Mouse (Mus musculus) heart, embryonic 13.5 days (tissue): Measurements from ENCODE around the gene Lmx1b. TPM values are rescaled to one million over a fixed set of nuclear protein-coding genes. Genes with fewer than 3 reads are reported as not detected.

Source experiments
- ATAC-seq: fragments of 200-750 bp; cut with Nextera tagmentation; 2 replicates; pipeline ENCODE4 v1.8.0; 2017; ENCODE audit warnings: moderate TSS enrichment; ENCODE audit not compliant: insufficient number of reproducible peaks, low FRiP score, low TSS enrichment; ENCODE audit errors: extremely low read depth
- H3K27ac ChIP-seq: fragments of 300-500 bp; sonication (generic); replicated peaks from 2 replicates; pipeline ENCODE4 v1.5.1; 2015; ENCODE audit warnings: moderate library complexity, mild to moderate bottlenecking, inconsistent platforms
- H3K27me3 ChIP-seq: fragments of 300-500 bp; sonication (generic); replicated peaks from 2 replicates; pipeline ENCODE4 v1.6.1; 2015; ENCODE audit warnings: mild to moderate bottlenecking, inconsistent platforms
- H3K36me3 ChIP-seq: fragments of 300-500 bp; sonication (generic); 2 replicates; pipeline ENCODE4 v1.6.1; 2015; ENCODE audit warnings: mild to moderate bottlenecking, inconsistent platforms
- H3K4me1 ChIP-seq: fragments of 300-500 bp; sonication (generic); 2 replicates; pipeline ENCODE4 v1.6.1; 2015; ENCODE audit warnings: inconsistent platforms
- H3K4me2 ChIP-seq: fragments of 300-500 bp; sonication (generic); 2 replicates; pipeline ENCODE4 v1.6.1; 2015; ENCODE audit warnings: inconsistent platforms, mild to moderate bottlenecking, moderate library complexity
- H3K4me3 ChIP-seq: fragments of 300-500 bp; sonication (generic); 2 replicates; pipeline ENCODE4 v1.5.1; 2015; ENCODE audit warnings: moderate library complexity, mild to moderate bottlenecking, inconsistent platforms
- H3K9ac ChIP-seq: fragments of 300-500 bp; sonication (generic); 2 replicates; pipeline ENCODE4 v1.6.1; 2015; ENCODE audit warnings: inconsistent platforms, mild to moderate bottlenecking, moderate library complexity
- H3K9me3 ChIP-seq: fragments of 300-500 bp; sonication (generic); 2 replicates; pipeline ENCODE4 v1.6.1; 2016; ENCODE audit warnings: inconsistent platforms
- WGBS: fragments of 180-500 bp; shearing (Covaris S2); methylation state at CpG from one replicate; pipeline ENCODE4 v1.1.7; 2015; ENCODE audit warnings: mixed read lengths; 5-methylcytosine and 5-hydroxymethylcytosine counted together
- polyA plus RNA-seq: library from polyadenylated mRNA; unstranded; fragments of >200 nt; fragmentation: Nextera tagmentation; extraction: Ambion mirVana; gene quantifications from 2 replicates; pipeline ENCODE4 v1.2.1, GENCODE M21; 2015

Lmx1b gene
- polyA plus RNA-seq, 1 experiment from 2014 or later = not detected

DNA sequence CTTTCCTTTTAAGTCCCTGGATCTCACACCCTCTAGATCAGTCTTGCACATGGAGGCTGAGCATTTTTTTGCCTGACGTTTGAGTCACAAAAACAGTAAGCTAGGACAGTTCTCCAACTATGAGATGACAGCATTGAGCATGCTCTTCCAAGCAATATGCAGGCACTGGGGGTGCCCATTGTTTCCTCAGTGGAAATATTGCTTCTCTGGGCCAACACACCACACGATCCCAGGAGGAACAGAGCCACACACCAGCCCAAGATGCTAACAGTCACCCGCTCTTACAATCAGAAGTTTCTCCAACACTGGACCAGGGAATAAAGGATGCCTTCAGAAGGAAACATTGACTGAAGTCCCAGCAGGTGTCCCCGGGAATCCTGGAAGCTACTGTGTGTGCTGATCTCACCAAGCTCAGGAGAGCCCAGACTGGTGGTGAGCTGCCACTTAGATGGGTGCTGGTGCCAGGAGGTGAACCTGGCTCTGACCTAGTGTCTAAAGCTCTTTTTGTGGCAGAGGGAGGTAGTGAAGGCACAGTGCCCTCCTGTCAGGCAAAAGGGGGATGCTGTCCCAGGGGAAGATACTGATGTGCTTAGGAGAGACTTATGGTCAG, 5.7 kb downstream of the Lmx1b start:
- Histone ChIP-seq H3K4me2 (no peak overlapping the region), H3K36me3 (no peaks in the 10 kb centered on the region), H3K9ac (no peak overlapping the region), H3K27ac (no peak overlapping the region), H3K27me3 (peaks cover 100% of the 10 kb centered on the region), H3K9me3 (no peaks in the 10 kb centered on the region), H3K4me3 (no peak overlapping the region), H3K4me1 (peaks cover 23% of the 10 kb centered on the region)
- no peak for ATAC-seq
- WGBS = 5% methylated on average over 4 of the region's 4 CpGs

DNA sequence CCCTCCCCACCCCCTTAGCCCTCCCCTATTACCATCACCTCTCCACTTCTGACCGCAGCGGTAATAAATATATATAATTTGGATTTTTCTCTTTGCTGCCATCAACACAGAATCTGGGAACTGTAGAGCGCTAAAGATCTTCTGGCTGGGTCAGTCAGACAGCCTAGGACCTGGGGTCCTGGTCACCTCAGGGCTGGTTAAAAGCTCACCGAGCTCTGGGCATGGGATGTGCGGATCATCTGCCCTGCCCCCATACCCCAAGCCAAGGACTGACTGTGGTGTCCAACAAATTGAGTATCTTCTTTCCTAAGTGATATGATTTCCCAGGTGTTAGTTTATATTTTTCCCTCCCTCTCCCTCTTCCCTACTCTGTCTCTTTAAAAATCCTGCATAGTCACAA, 6.4 kb downstream of the Lmx1b start:
- WGBS = 5% methylated on average over 5 of the region's 5 CpGs
- Histone ChIP-seq H3K4me1 (peaks cover 18% of the 10 kb centered on the region), H3K9ac (no peak overlapping the region), H3K27ac (no peak overlapping the region), H3K9me3 (no peaks in the 10 kb centered on the region), H3K27me3 (peaks cover 100% of the 10 kb centered on the region), H3K4me2 (no peak overlapping the region), H3K4me3 (no peak overlapping the region), H3K36me3 (no peaks in the 10 kb centered on the region)
- no peak for ATAC-seq

DNA sequence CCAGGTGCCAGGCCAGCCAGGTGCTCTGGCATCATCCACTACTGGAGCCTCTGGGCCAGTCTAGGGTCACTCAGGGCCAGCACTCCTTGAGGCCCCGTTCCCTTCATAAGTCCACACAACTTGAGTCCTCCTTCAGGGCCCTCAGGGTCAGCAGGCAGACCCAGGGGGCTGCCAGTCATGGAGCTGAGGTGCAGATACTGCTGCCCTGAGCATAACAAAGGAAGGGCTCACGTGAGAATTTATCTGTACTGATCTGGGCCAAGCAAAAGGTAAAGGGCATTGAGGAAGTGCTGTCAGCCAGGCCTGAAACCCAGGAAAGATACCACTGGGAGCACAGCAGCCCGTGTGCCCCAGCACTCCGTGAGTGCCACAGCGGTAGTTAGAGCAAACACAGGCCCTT, 7.1 kb downstream of the Lmx1b start:
- Histone ChIP-seq H3K4me1 (peaks cover 18% of the 10 kb centered on the region), H3K4me3 (no peak overlapping the region), H3K9me3 (no peaks in the 10 kb centered on the region), H3K9ac (no peak overlapping the region), H3K4me2 (no peak overlapping the region), H3K27ac (no peak overlapping the region), H3K27me3 (peaks cover 100% of the 10 kb centered on the region), H3K36me3 (no peaks in the 10 kb centered on the region)
- WGBS = 8% methylated on average over 5 of the region's 5 CpGs
- ATAC-seq = no peak

DNA sequence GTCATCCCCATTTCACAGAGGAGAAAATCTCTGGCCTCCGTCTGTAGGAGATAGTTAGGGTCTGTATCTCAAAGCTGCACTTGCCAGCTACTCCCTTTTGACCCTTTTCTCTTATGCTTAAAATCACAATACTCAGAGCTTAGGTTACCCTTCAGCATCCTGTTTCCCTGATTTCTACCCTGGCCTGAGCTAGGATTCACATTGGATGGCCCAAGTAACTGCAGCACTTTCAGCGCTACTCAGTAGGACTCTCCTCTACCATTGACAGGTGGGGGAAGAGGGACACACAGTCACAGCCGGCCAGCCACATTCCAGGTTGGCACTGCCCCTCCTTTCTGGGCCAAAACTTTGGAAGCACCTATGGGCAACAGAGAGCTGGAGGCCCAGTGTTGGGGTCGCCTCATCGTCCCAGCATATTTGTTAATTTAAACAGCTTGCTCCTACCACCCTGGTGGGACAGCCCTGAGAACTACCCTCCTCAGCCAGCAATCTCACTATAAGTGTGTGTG, 7.7 kb downstream of the Lmx1b start:
- WGBS = 11% methylated on average over 5 of the region's 5 CpGs
- no peak for ATAC-seq
- Histone ChIP-seq H3K27ac (no peak overlapping the region), H3K4me3 (no peak overlapping the region), H3K36me3 (no peaks in the 10 kb centered on the region), H3K9ac (no peak overlapping the region), H3K4me1 (peaks cover 18% of the 10 kb centered on the region), H3K9me3 (no peaks in the 10 kb centered on the region), H3K27me3 (peaks cover 100% of the 10 kb centered on the region), H3K4me2 (no peak overlapping the region)

DNA sequence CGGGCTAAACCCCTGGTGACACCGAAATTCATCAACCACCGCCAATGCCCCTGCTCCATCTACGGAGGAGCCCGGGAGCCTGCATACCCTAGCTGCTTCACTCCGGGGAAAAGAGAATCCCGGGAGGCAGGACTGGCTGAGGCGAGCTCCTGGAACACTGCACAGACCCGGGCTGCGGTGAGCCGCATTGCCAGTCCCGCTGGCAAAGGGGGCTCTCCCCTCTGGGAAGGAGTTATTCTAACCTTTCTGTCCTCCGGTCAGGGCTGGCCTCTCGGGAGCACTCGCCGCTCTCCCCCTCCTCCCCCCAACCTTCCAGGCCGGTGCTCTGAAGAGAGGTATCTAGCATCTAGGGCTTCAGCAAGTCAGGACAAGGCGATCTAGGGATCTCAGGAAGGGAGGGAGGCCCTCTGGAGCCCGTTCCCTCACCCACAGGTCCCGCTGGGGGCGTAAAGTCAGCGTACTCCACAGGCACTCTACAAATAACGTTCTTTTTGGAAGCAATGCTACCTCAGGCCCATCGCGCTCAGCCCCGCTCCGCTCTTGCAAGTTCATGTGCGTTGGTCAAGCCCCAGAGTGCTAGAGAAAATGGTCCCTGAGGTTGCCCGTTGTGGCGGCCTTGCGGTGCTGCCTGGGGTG, 8.5 kb downstream of the Lmx1b start:
- peak overlapping the region; percentile 26 for H3K4me3 ChIP-seq
- ATAC-seq = no peak
- H3K4me2 ChIP-seq = peak overlapping the region; percentile 24

DNA sequence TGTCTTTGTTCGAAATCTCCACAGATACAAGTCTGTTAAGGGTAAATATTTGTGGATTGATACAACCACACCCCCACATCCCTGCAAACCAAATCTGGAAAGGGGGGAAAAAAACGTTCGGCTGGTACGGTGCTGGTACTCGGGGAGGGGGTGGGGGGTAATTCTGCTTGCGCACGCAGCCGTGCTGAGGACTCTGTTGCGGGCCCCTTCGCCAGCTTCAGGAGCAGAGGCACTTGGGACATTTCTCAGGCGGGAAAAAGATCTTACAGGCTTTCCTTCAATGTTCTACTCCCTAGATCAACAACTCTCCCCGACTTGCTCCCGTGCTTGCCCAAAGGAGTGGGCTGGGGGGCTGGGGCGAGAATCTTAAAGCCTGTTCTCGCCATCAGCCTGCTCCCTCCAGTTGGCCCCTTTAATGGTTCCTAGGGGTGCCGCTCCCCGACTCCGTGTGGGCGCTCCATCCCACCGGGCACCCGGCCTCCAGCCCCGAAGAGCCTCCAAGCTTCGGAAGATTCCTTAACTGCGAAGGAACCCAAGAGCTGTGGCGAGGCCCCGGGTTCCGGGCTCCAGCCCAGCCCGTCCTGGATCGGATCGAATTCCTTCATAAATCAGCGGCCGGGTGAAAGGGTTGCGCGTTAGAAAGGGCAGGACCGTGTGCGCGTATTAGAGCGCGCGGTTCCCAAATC, 9.1 kb downstream of the Lmx1b start:
- H3K4me1 ChIP-seq = peaks cover 18% of the 10 kb centered on the region
- no peak overlapping the region for H3K9ac ChIP-seq

More for the DNA sequence above, 8.5 kb downstream of the Lmx1b start:
- no peak overlapping the region for H3K9ac ChIP-seq
- H3K27me3 ChIP-seq = peaks cover 100% of the 10 kb centered on the region
- peaks cover 18% of the 10 kb centered on the region for H3K4me1 ChIP-seq
- no peaks in the 10 kb centered on the region for H3K36me3 ChIP-seq
- no peak overlapping the region for H3K27ac ChIP-seq
- H3K9me3 ChIP-seq = no peaks in the 10 kb centered on the region
- WGBS = under 1% methylated on average over 31 of the region's 31 CpGs

DNA sequence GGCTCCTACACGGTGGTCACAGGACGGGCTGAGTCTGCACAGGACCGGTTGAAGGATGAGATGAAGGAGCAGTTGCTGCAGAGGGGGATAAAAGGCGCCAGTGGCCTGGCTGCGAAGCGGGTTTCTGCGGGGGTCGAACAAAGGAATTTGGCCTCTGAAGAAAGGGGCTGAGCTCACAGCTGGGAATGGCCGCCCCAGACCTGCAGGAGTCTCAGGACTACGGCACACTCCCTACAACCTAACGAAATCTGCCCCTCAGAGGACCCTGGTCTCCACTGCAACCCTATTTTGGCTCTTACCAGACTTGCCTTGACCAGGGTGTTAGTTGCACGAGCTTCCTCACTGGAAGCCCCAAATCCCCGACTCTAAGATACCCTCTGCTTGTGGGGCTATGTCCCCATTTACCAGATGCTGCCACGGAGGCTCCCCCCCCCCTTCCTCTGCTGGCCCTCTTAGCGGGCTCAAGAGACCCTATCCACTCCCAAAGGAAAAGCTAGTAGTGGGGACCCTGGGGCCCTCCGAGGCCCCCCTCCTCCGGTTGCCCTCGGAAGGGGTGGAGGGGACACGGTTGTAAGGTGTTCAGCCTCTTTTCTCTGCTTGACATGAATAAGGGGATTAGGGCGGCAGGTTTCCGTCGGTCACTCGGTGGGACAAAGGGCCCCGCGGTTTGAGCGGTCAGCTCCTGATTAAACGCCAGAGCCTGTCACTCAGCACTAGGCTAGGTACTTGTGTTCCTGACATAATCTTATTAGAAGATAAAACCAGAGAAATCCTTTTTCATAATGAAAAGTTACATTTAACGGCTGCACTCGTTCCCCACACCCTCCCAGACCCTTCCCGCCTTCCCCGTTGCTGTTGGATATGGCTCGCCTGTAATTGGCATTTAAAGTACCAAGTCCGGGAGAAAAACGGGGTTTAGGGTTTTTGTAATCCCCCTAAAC, 10.0 kb downstream of the Lmx1b start:
- Histone ChIP-seq H3K27ac (no peak overlapping the region), H3K4me2 (no peak overlapping the region), H3K36me3 (no peaks in the 10 kb centered on the region), H3K27me3 (peaks cover 100% of the 10 kb centered on the region), H3K9ac (no peak overlapping the region), H3K4me3 (no peak overlapping the region), H3K9me3 (no peaks in the 10 kb centered on the region), H3K4me1 (peaks cover 15% of the 10 kb centered on the region)
- WGBS = 2% methylated on average over 34 of the region's 34 CpGs
- ATAC-seq = no peak

More for the DNA sequence above, 9.1 kb downstream of the Lmx1b start:
- H3K4me3 ChIP-seq = peak overlapping the region; percentile 26
- H3K27ac ChIP-seq = no peak overlapping the region
- no peak for ATAC-seq
- H3K36me3 ChIP-seq = no peaks in the 10 kb centered on the region
- H3K4me2 ChIP-seq = peak overlapping the region; percentile 24; the same call in 1 of the 2 replicates
- no peaks in the 10 kb centered on the region for H3K9me3 ChIP-seq
- H3K27me3 ChIP-seq = peaks cover 100% of the 10 kb centered on the region
- WGBS = 1% methylated on average over 40 of the region's 40 CpGs

DNA sequence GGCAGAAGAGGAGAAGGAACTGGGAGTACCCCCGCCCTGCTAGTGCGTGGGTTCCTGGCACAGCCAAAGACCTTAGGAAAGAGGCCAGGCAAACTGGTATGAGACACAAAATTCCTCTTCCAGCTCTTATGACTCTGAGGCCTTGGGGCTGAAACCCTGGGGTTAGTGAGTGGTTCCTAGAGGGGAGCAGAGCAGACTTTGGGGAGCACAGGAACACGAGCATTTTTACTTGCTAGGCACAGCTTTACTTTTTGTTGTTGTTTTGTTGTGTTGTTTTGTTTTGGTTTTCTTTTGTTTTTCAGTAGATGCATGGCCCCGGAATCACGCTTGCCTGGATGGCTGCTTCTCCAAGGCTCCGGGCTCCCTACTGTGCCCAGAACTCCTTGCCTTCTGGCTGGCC, 10.7 kb downstream of the Lmx1b start:
- Histone ChIP-seq H3K36me3 (no peaks in the 10 kb centered on the region), H3K27ac (no peak overlapping the region), H3K27me3 (peaks cover 100% of the 10 kb centered on the region), H3K9me3 (no peaks in the 10 kb centered on the region), H3K4me1 (peaks cover 18% of the 10 kb centered on the region), H3K9ac (no peak overlapping the region), H3K4me3 (no peak overlapping the region), H3K4me2 (no peak overlapping the region)
- ATAC-seq = no peak
- WGBS = 8% methylated on average over 6 of the region's 6 CpGs

DNA sequence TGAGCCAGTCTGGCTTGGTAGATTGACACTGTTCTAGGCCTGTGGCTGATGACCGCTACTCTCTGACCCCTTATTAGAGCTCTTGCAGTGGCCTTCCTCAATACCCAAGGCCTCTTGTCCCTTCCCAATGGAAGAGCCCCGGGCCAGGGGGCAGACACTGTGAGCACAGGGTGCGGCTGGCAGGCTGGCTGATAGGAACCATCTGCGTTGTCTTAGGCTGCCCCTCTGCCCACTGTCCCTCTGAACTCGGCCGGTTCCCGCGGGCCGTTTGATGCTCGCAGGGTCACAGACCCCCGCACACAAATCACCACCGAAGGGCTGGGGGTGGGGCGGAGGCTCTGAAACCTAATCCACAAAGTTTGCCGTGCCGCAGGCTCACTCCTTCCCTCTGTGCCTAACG, 11.5 kb downstream of the Lmx1b start:
- H3K9ac ChIP-seq = no peak overlapping the region
- peaks cover 100% of the 10 kb centered on the region for H3K27me3 ChIP-seq
- WGBS = 4% methylated on average over 16 of the region's 16 CpGs
- H3K4me1 ChIP-seq = peaks cover 21% of the 10 kb centered on the region
- no peak overlapping the region for H3K4me2 ChIP-seq
- no peak for ATAC-seq
- H3K36me3 ChIP-seq = no peaks in the 10 kb centered on the region
- H3K9me3 ChIP-seq = no peaks in the 10 kb centered on the region
- no peak overlapping the region for H3K4me3 ChIP-seq
- H3K27ac ChIP-seq = no peak overlapping the region

DNA sequence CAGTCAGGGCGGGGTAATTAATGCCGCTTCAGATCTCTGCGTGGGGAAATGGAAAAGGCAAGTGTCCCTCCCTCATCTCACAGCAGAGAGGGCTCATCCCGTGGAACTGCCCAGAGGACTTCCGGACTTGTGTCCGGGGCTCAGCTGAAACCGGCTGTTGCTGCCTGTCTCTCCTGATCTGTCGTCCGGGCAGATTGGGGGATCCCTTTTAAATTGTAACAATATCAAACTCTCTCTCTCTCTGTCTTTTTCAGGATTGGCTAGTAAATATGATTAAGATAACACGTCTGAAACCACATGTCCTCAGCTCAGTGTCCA, 13.3 kb downstream of the Lmx1b start:
- H3K4me2 ChIP-seq = no peak overlapping the region
- no peak for ATAC-seq
- H3K4me1 ChIP-seq = peaks cover 20% of the 10 kb centered on the region

More for the DNA sequence above, 13.3 kb downstream of the Lmx1b start:
- Histone ChIP-seq H3K36me3 (no peaks in the 10 kb centered on the region), H3K9me3 (no peaks in the 10 kb centered on the region), H3K4me3 (no peak overlapping the region), H3K27ac (no peak overlapping the region), H3K9ac (no peak overlapping the region), H3K27me3 (peaks cover 99% of the 10 kb centered on the region)
- whole genome bisulfite sequencing = 19% methylated on average over 10 of the region's 10 CpGs
